Mouse (Mus musculus) myocyte (in vitro differentiated cells): Measurements from ENCODE around the gene Naaladl2. TPM values are rescaled to one million over a fixed set of nuclear protein-coding genes. Genes with fewer than 3 reads are reported as not detected.

ENCODE experiments used
- H3K27me3 ChIP-seq: one replicate; pipeline ENCODE4 v1.6.1; 2011; ENCODE audit not compliant: control insufficient read depth, insufficient read depth, insufficient read length
- H3K36me3 ChIP-seq: one replicate; pipeline ENCODE4 v1.6.1; 2011; ENCODE audit not compliant: control insufficient read depth, insufficient read depth
- H3K4me2 ChIP-seq: one replicate; pipeline ENCODE4 v1.6.1; 2011; ENCODE audit warnings: low read depth, control low read depth
- H3K4me3 ChIP-seq: one replicate; pipeline ENCODE4 v1.5.1; 2011; ENCODE audit warnings: mild to moderate bottlenecking, control low read depth, moderate library complexity
- H3K79me2 ChIP-seq: one replicate; pipeline ENCODE4 v1.6.1; 2011; ENCODE audit not compliant: control insufficient read depth, insufficient read depth
- H3ac ChIP-seq: one replicate; pipeline ENCODE4 v1.6.1; 2011; ENCODE audit not compliant: control insufficient read depth, insufficient read length
- CEBPB ChIP-seq: IDR thresholded peaks from 2 replicates; pipeline ENCODE4 v1.6.1; 2011; ENCODE audit warnings: mild to moderate bottlenecking, moderate library complexity; ENCODE audit not compliant: poor library complexity, insufficient read depth, severe bottlenecking
- E2F4 ChIP-seq: IDR thresholded peaks from one replicate; pipeline ENCODE4 v1.6.1; 2011; ENCODE audit warnings: mild to moderate bottlenecking, control low read depth, moderate library complexity; ENCODE audit not compliant: insufficient read depth
- MAX ChIP-seq: IDR thresholded peaks from one replicate; pipeline ENCODE4 v1.6.1; 2011; ENCODE audit warnings: low read depth, mild to moderate bottlenecking, control low read depth
- MYOD1 ChIP-seq, 3 experiments: IDR thresholded peaks; one replicate each; pipeline ENCODE4 v1.6.1; 2011; ENCODE audit warnings: control low read depth in 2 of 3, low read depth in 2 of 3, mild to moderate bottlenecking in 2 of 3, moderate library complexity in 1 of 3; ENCODE audit not compliant: insufficient read length in 2 of 3, control insufficient read depth in 1 of 3
- MYOG ChIP-seq, 3 experiments: IDR thresholded peaks; one replicate each; pipeline ENCODE4 v1.6.1; 2011; ENCODE audit warnings: control low read depth in 2 of 3, low read depth in 2 of 3, mild to moderate bottlenecking in 2 of 3; ENCODE audit not compliant: insufficient read length in 2 of 3, control insufficient read depth in 1 of 3, insufficient read depth in 1 of 3
- POLR2A ChIP-seq: IDR thresholded peaks from one replicate; pipeline ENCODE4 v1.6.1; 2011; ENCODE audit warnings: low read depth, mild to moderate bottlenecking, control low read depth, moderate library complexity; ENCODE audit not compliant: insufficient read length
- POLR2AphosphoS2 ChIP-seq: IDR thresholded peaks from one replicate; pipeline ENCODE4 v1.6.1; 2011; ENCODE audit warnings: low read depth, control low read depth; ENCODE audit not compliant: insufficient read length
- REST ChIP-seq: IDR thresholded peaks from one replicate; pipeline ENCODE4 v1.6.1; 2011; ENCODE audit warnings: mild to moderate bottlenecking, control low read depth, moderate library complexity; ENCODE audit not compliant: insufficient read depth, insufficient read length
- SRF ChIP-seq: IDR thresholded peaks from one replicate; pipeline ENCODE4 v1.6.1; 2011; ENCODE audit warnings: low read depth; ENCODE audit not compliant: control insufficient read depth, insufficient read length
- TCF12 ChIP-seq: IDR thresholded peaks from one replicate; pipeline ENCODE4 v1.6.1; 2011; ENCODE audit warnings: mild to moderate bottlenecking, control low read depth; ENCODE audit not compliant: poor library complexity, insufficient read depth, severe bottlenecking
- TCF3 ChIP-seq: IDR thresholded peaks from one replicate; pipeline ENCODE4 v1.6.1; 2011; ENCODE audit warnings: low read depth, control low read depth; ENCODE audit not compliant: insufficient read length
- USF1 ChIP-seq: IDR thresholded peaks from one replicate; pipeline ENCODE4 v1.6.1; 2011; ENCODE audit warnings: low read depth, mild to moderate bottlenecking, control low read depth, moderate library complexity
- polyA plus RNA-seq: library from polyadenylated mRNA; unstranded; fragments of >200 nt; fragmentation: generic; extraction: Trizol; gene quantifications from one replicate; pipeline ENCODE4 v1.2.1, GENCODE M21; 2012; ENCODE audit warnings: missing spikeins

The Naaladl2 gene
- polyA plus RNA-seq, 1 experiment, result not detected

DNA sequence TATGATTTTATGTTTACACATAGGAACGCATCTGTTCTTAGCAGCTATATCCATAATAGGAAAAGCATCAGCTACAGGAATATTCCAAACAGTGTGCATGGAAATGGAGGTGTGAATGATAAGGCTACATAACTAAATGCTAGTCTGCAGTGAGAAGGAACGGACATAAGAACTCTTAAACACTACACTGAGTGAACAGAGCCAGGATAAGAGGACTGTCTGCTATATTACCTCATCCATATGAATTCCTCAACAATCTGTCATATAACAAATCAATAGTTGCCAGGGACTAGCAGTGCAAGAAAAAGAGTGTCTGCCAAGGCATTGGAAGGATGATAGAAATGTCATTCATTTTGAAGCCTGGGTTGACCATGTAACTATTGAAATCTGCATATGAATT is 51.1 kb downstream of the Naaladl2 start:
- Histone ChIP-seq H3K4me3 (no peak overlapping the region), H3K27me3 (no peaks in the 10 kb centered on the region), H3K79me2 (no peaks in the 10 kb centered on the region), H3ac (no peak overlapping the region), H3K36me3 (no peaks in the 10 kb centered on the region), H3K4me2 (no peak overlapping the region)
- TF ChIP-seq CEBPB (no peak), TCF3 (no peak), MYOD1 (IDR thresholded peaks at IDR 0.05; ENCODE audit: control insufficient read depth in 1 of 3, insufficient read length in 2 of 3, low read depth in 2 of 3) (no peak), TCF12 (no peak), REST (no peak), POLR2A (no peak), E2F4 (no peak), USF1 (no peak), MYOG (IDR thresholded peaks at IDR 0.05; ENCODE audit: control insufficient read depth in 1 of 3, insufficient read depth in 1 of 3, insufficient read length in 2 of 3, low read depth in 2 of 3) (no peak), SRF (no peak), POLR2AphosphoS2 (no peak), MAX (no peak)

- no peak overlapping the region for H3K4me3 ChIP-seq
- no peaks in the 10 kb centered on the region for H3K27me3 ChIP-seq
- no peaks in the 10 kb centered on the region for H3K36me3 ChIP-seq
- TF ChIP-seq SRF (no peak), USF1 (no peak), REST (no peak), MYOG (IDR thresholded peaks at IDR 0.05; ENCODE audit: control insufficient read depth in 1 of 3, insufficient read depth in 1 of 3, insufficient read length in 2 of 3, low read depth in 2 of 3) (no peak), E2F4 (no peak), TCF3 (no peak), MYOD1 (IDR thresholded peaks at IDR 0.05; ENCODE audit: control insufficient read depth in 1 of 3, insufficient read length in 2 of 3, low read depth in 2 of 3) (no peak), POLR2AphosphoS2 (no peak), CEBPB (no peak), MAX (no peak), TCF12 (no peak), POLR2A (no peak)
- H3K79me2 ChIP-seq, result no peaks in the 10 kb centered on the region
- no peak overlapping the region for H3ac ChIP-seq
- H3K4me2 ChIP-seq, result no peak overlapping the region
Measured at GRCm38 (mm10) chr3:25075785-25076184, 68.3 kb downstream of the Naaladl2 start.

DNA sequence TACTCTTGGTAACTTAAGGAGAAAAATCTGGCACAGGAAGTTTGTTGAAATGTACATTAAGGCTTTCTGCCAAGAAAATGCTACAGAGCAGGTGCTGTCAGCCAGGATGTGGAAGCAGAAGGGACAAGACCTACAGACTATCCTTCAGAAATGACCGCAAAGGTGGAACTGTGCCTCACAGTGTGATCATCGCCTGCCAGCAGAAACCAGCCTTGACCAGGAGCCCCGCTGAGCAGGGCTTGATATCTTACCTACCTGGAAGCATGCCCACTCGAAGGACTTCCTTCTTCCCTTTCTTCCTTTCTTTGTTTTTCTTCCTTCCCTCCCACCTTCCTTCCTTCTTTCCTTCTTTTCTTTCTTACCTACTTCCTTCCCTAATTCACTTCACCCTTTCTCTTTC is 69.8 kb downstream of the Naaladl2 start:
- TF ChIP-seq USF1 (no peak), POLR2AphosphoS2 (no peak), TCF3 (no peak), MYOD1 (IDR thresholded peaks at IDR 0.05; ENCODE audit: control insufficient read depth in 1 of 3, insufficient read length in 2 of 3, low read depth in 2 of 3) (no peak), E2F4 (no peak), MAX (no peak), CEBPB (no peak), MYOG (IDR thresholded peaks at IDR 0.05; ENCODE audit: control insufficient read depth in 1 of 3, insufficient read depth in 1 of 3, insufficient read length in 2 of 3, low read depth in 2 of 3) (no peak), POLR2A (no peak), REST (no peak), SRF (no peak), TCF12 (no peak)
- no peak overlapping the region for H3ac ChIP-seq
- H3K36me3 ChIP-seq, result no peaks in the 10 kb centered on the region
- no peaks in the 10 kb centered on the region for H3K27me3 ChIP-seq
- no peaks in the 10 kb centered on the region for H3K79me2 ChIP-seq
- no peak overlapping the region for H3K4me3 ChIP-seq
- H3K4me2 ChIP-seq, result no peak overlapping the region

DNA sequence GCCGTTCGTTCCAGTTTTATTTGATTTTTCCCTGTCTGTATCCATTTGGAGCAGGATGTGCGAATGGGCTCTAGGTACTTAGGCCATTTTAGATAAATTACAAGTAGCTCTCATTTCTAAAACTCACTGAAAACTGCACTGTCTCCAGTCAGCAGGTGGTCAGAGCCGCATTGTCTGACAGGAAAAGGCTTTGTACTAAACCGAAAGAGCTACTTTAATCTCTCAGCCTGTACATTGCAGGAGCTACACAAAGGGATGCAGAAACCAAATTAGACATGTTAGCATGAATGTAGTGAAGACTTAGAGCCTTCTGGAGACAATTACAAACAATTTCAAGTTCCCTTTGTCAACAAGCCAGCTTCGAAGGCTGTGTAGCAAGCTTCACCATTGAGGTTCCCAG is 70.2 kb downstream of the Naaladl2 start:
- Histone ChIP-seq H3K27me3 (no peaks in the 10 kb centered on the region), H3ac (no peak overlapping the region), H3K4me2 (no peak overlapping the region), H3K4me3 (no peak overlapping the region), H3K36me3 (no peaks in the 10 kb centered on the region), H3K79me2 (no peaks in the 10 kb centered on the region)
- TF ChIP-seq MYOG (IDR thresholded peaks at IDR 0.05; ENCODE audit: control insufficient read depth in 1 of 3, insufficient read depth in 1 of 3, insufficient read length in 2 of 3, low read depth in 2 of 3) (no peak), USF1 (no peak), MYOD1 (IDR thresholded peaks at IDR 0.05; ENCODE audit: control insufficient read depth in 1 of 3, insufficient read length in 2 of 3, low read depth in 2 of 3) (no peak), POLR2AphosphoS2 (no peak), TCF3 (no peak), CEBPB (no peak), REST (no peak), E2F4 (no peak), TCF12 (no peak), MAX (no peak), SRF (no peak), POLR2A (no peak)
